In the genomic region with DNA sequence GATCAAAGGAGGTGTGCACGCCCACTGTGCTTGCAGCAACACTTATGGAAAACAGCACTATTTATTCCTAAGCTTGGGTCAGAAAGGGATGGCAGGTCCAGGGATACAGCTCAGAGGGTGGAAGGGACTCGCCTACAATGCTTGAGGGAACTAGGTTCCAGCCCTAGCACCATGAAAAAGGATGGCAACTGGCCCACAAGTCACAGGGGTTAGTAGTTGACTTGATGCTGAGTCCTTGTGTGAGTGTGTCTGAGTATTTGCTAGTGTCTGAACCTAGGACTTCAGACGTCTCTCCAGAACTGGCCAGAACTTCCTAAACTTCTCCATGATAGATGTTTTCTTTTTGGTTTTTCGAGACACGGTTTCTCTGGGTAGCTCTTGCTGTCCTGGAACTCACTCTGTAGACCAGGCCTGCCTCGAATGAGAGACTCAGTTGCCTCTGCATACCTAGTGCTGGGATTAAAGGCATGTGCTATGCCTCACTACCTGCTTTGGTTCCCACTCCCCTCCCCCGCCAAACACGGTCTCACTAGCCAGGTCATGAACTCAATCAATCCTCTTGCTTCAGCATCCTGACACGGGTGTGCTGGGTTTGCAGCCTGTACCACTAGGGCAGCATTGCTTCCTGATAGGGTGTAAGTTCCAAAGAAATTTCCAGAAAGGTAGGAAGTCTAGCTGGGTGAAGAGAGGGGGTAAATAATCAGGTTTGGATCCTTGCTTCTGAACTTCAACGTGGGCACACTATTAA, we compare ENCODE assay signal across 7 mouse cellular contexts. TPM values are rescaled to one million over a fixed set of nuclear protein-coding genes. Genes with fewer than 3 reads are reported as not detected.
A peak's percentile ranks its signal among the peaks of the same experiment; 100 is the strongest.
DNase-seq lines count a peak whose midpoint lies in the region; ATAC-seq and TF ChIP-seq lines count a peak whose summit lies in the region.

No protein-coding gene starts in this region.

- H3K9ac ChIP-seq in neural tube, embryonic 11.5 days (ENCODE audit: low read length) = no peak overlapping the region

- H3K27ac ChIP-seq in neural tube, embryonic 11.5 days (ENCODE audit: low read depth, low read length) = peak overlapping the region; percentile 60; the same call in 1 of the 2 replicates
- peak overlapping the region; percentile 97 for H3K27ac ChIP-seq in hindbrain, embryonic 10.5 days

- no peak for DNase-seq in neural tube, embryonic 11.5 days (ENCODE audit: low spot score)
- no peak for DNase-seq in neural tube, embryonic 10.5 days (ENCODE audit: extremely low spot score, low spot score)
- peak; percentile 62 to 66 for DNase-seq in cerebellum, postnatal 14 days
- DNase-seq in hindbrain, embryonic 10.5 days (ENCODE audit: low spot score) = no peak
- DNase-seq in liver = peak; percentile 19
- DNase-seq in adrenal gland, adult 2 months = no peak

- H3K4me3 ChIP-seq in neural tube, embryonic 11.5 days (ENCODE audit: low read depth, low read length) = peak overlapping the region; percentile 13; the same call in 1 of the 2 replicates
- peak overlapping the region; percentile 92 for H3K4me3 ChIP-seq in hindbrain, embryonic 10.5 days
- H3K4me3 ChIP-seq in myocyte = peak overlapping the region; percentile 86

- ATAC-seq in neural tube, embryonic 11.5 days (ENCODE audit: insufficient read depth, low FRiP score, low TSS enrichment) = peak; percentile 75

- peaks cover 39% of the 10 kb centered on the region for H3K79me2 ChIP-seq in myocyte (ENCODE audit: control insufficient read depth, insufficient read depth)

- H3K27me3 ChIP-seq in neural tube, embryonic 11.5 days (ENCODE audit: control insufficient read depth, insufficient read depth, low read length) = no peaks in the 10 kb centered on the region
- H3K27me3 ChIP-seq in hindbrain, embryonic 10.5 days (ENCODE audit: insufficient read depth, poor library complexity, severe bottlenecking) = no peaks in the 10 kb centered on the region
- H3K27me3 ChIP-seq in myocyte (ENCODE audit: control insufficient read depth, insufficient read depth, insufficient read length) = no peaks in the 10 kb centered on the region

- peaks cover 2% of the 10 kb centered on the region; the same call in 1 of the 2 replicates for H3K36me3 ChIP-seq in neural tube, embryonic 11.5 days (ENCODE audit: control insufficient read depth, insufficient read depth, low read length)
- peaks cover 16% of the 10 kb centered on the region for H3K36me3 ChIP-seq in hindbrain, embryonic 10.5 days
- H3K36me3 ChIP-seq in myocyte (ENCODE audit: control insufficient read depth, insufficient read depth) = peaks cover 4% of the 10 kb centered on the region

- no peaks in the 10 kb centered on the region for H3K9me3 ChIP-seq in neural tube, embryonic 11.5 days (ENCODE audit: control insufficient read depth, low read length)
- no peaks in the 10 kb centered on the region for H3K9me3 ChIP-seq in hindbrain, embryonic 10.5 days

- H3K4me1 ChIP-seq in neural tube, embryonic 11.5 days (ENCODE audit: control insufficient read depth, insufficient read depth, low read length) = peaks cover 16% of the 10 kb centered on the region
- peaks cover 35% of the 10 kb centered on the region for H3K4me1 ChIP-seq in hindbrain, embryonic 10.5 days (replicated peaks)

- WGBS in neural tube, embryonic 11.5 days = 56% methylated on average over 10 of the region's 10 CpGs
- 64% methylated on average over 10 of the region's 10 CpGs for WGBS in hindbrain, embryonic 10.5 days

- no peak for TF ChIP-seq POLR2A in myocyte (IDR thresholded peaks at IDR 0.05; ENCODE audit: insufficient read length, low read depth)

- H3ac ChIP-seq in myocyte (ENCODE audit: control insufficient read depth, insufficient read length) = peak overlapping the region; percentile 51

- peak overlapping the region; percentile 12; the same call in 1 of the 2 replicates for H3K4me2 ChIP-seq in neural tube, embryonic 11.5 days (ENCODE audit: low read depth)
- peak overlapping the region; percentile 63 for H3K4me2 ChIP-seq in myocyte (ENCODE audit: low read depth)

TF ChIP-seq in myocyte, 11 proteins besides CTCF, POLR2A, EP300 and RAD21:
- TF ChIP-seq USF1 (IDR thresholded peaks at IDR 0.05; ENCODE audit: low read depth) (no peak), TCF3 (IDR thresholded peaks at IDR 0.05; ENCODE audit: insufficient read length, low read depth) (no peak), POLR2AphosphoS2 (IDR thresholded peaks at IDR 0.05; ENCODE audit: insufficient read length, low read depth) (no peak), SRF (IDR thresholded peaks at IDR 0.05; ENCODE audit: control insufficient read depth, insufficient read length, low read depth) (no peak), MYOD1 (IDR thresholded peaks at IDR 0.05; ENCODE audit: control insufficient read depth in 1 of 3, insufficient read length in 2 of 3, low read depth in 2 of 3) (no peak), MAX (IDR thresholded peaks at IDR 0.05; ENCODE audit: low read depth) (no peak), REST (IDR thresholded peaks at IDR 0.05; ENCODE audit: insufficient read depth, insufficient read length) (no peak), TCF12 (IDR thresholded peaks at IDR 0.05; ENCODE audit: insufficient read depth, poor library complexity, severe bottlenecking) (no peak), E2F4 (IDR thresholded peaks at IDR 0.05; ENCODE audit: insufficient read depth) (no peak), MYOG (IDR thresholded peaks at IDR 0.05; ENCODE audit: control insufficient read depth in 1 of 3, insufficient read depth in 1 of 3, insufficient read length in 2 of 3, low read depth in 2 of 3) (no peak), CEBPB (IDR thresholded peaks at IDR 0.05; ENCODE audit: insufficient read depth, poor library complexity, severe bottlenecking) (no peak)

RNA-seq across cellular contexts. Expression of a gene that starts 0.7 kb away (rescaled TPM):
- polyA plus RNA-seq in neural tube, embryonic 11.5 days (2014; fragmentation: Nextera tagmentation; extraction: Ambion mirVana) = 388 and 403 TPM in 2 replicates
- 310 and 365 TPM in 2 replicates for polyA plus RNA-seq in hindbrain, embryonic 10.5 days (2016; fragmentation: Nextera tagmentation; extraction: Ambion mirVana)
- polyA plus RNA-seq in myocyte (2012; fragmentation: generic; extraction: Trizol) = 447 TPM
- 100 to 1,000 TPM; 166 to 207 TPM for total RNA-seq in adrenal gland, adult 2 months (2021)
- 21.2 and 22.1 TPM in 2 replicates for polyA plus RNA-seq in adrenal gland, adult 2 months (2012; rRNA removed)

RNA-seq across cellular contexts. Expression of a gene that starts 14.7 kb away (rescaled TPM):
- 5.6 and 6.2 TPM in 2 replicates for polyA plus RNA-seq in neural tube, embryonic 11.5 days (2014; fragmentation: Nextera tagmentation; extraction: Ambion mirVana)
- polyA plus RNA-seq in hindbrain, embryonic 10.5 days (2016; fragmentation: Nextera tagmentation; extraction: Ambion mirVana) = 7.6 and 10.2 TPM in 2 replicates
- 19.5 TPM for polyA plus RNA-seq in myocyte (2012; fragmentation: generic; extraction: Trizol)
- total RNA-seq in adrenal gland, adult 2 months (2021) = 10 to 100 TPM; 10.4 to 12.6 TPM
- polyA plus RNA-seq in adrenal gland, adult 2 months (2012; rRNA removed) = 7.5 and 7.7 TPM in 2 replicates

RNA-seq across cellular contexts. Expression of a gene that starts 48.1 kb away (rescaled TPM):
- polyA plus RNA-seq in neural tube, embryonic 11.5 days (2014; fragmentation: Nextera tagmentation; extraction: Ambion mirVana) = 8.0 and 10.5 TPM in 2 replicates
- polyA plus RNA-seq in hindbrain, embryonic 10.5 days (2016; fragmentation: Nextera tagmentation; extraction: Ambion mirVana) = 6.6 and 6.9 TPM in 2 replicates
- polyA plus RNA-seq in myocyte (2012; fragmentation: generic; extraction: Trizol) = 18.8 TPM
- total RNA-seq in adrenal gland, adult 2 months (2021) = 10 to 100 TPM; 51.5 to 57.1 TPM
- polyA plus RNA-seq in adrenal gland, adult 2 months (2012; rRNA removed) = 96.9 and 101 TPM in 2 replicates

Comparison
In these comparisons a context has a peak if more than half of its experiments do, and no peak if none do; other contexts are left out.
1. DNase-seq: peak in cerebellum, postnatal 14 days (2 of 2) and liver (single experiment); none in neural tube, embryonic 11.5 days (single experiment), neural tube, embryonic 10.5 days (single experiment), hindbrain, embryonic 10.5 days (single experiment) and adrenal gland, adult 2 months (single experiment).
2. H3K4me3 ChIP-seq: peak in every context shown above with its lines; median percentile 92 in hindbrain, embryonic 10.5 days; 86 in myocyte; 13 in neural tube, embryonic 11.5 days.
3. RNA of a gene that starts 0.7 kb away (polyA plus RNA-seq): 447 TPM in myocyte (single experiment), 388 to 403 TPM in neural tube, embryonic 11.5 days and 310 to 365 TPM in hindbrain, embryonic 10.5 days; 21.2 to 22.1 TPM in adrenal gland, adult 2 months; every median in the first group is over 10 times any median in the second.